Mouse (Mus musculus): Measurements from ENCODE around the gene Rhoh. TPM values are rescaled to one million over a fixed set of nuclear protein-coding genes. Genes with fewer than 3 reads are reported as not detected.
A peak's percentile ranks its signal among the peaks of the same experiment; 100 is the strongest.

The Rhoh gene
- 4.3 and 5.1 TPM in 2 replicates for polyA plus RNA-seq (2015; fragmentation: Nextera tagmentation; extraction: Ambion mirVana)

DNA sequence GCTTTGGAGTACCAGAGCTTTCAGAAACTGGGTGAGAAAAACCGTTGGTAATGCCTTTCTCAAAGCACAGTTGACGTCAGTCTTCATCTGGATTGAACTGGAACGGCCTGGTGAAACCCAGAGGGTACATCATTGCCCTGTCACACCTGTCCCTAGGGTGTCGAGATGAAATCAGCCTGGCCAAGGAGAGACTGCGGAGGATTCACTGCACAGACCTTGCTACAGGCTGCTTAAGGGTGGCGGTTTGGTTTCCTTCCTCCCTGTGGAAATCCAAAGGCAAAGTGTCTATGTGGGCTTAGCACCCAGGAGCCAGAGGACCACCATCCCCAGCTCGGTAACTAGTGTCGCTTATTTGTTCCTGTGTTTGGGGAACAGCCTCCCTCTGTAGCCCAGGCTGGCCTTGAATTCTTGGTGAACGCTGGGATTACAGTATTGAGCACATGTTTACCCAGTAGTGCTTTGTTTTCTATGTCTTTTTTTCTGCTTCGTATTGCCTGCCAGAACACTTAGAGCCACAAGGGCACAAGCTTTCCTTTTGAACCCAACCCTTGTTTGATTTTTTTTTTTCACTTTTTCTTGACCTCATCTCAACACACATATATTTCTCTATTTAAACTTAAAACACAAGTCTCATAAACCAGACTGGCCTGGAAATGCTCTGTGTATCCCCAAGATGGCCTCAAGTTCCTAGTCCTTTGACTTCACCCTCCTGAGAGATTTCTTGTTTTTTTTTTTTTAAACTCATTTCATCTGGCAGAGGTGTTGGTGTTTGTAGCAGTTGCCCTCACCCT lies at the start of gene Rhoh:
Rhoh (plus strand) TSS at position 60 of the 791 bp plus-strand sequence.
- DNase-seq (no peak), ATAC-seq (peak; percentile 43; the same call in 1 of the 2 replicates)
- H3K4me2 ChIP-seq (ENCODE audit: low read depth, low read length) = peak within 1 kb of the TSS; percentile 38
- H3K9ac ChIP-seq (replicated peaks) = no peak within 1 kb of the TSS
- WGBS (ENCODE audit: insufficient replicate concordance) = 47% methylated on average over 10 of the region's 10 CpGs
- no peak for TF ChIP-seq CTCF (IDR thresholded peaks at IDR 0.05; ENCODE audit: low read depth)
- no peak for TF ChIP-seq EP300 (IDR thresholded peaks at IDR 0.05; ENCODE audit: low read depth)
- no peaks in the 10 kb centered on the region for H3K9me3 ChIP-seq (ENCODE audit: low read length)
- peak within 1 kb of the TSS; percentile 62 for H3K27ac ChIP-seq (ENCODE audit: low read depth)
- peaks cover 2% of the 10 kb centered on the region; the same call in 1 of the 2 replicates for H3K4me1 ChIP-seq (ENCODE audit: insufficient read depth)
- no peaks in the 10 kb centered on the region for H3K27me3 ChIP-seq (ENCODE audit: insufficient read depth, low read length)
- no peaks in the 10 kb centered on the region for H3K36me3 ChIP-seq (replicated peaks; ENCODE audit: insufficient read depth, low read length)
- H3K4me3 ChIP-seq (ENCODE audit: low read depth, low read length) = no peak within 1 kb of the TSS

DNA sequence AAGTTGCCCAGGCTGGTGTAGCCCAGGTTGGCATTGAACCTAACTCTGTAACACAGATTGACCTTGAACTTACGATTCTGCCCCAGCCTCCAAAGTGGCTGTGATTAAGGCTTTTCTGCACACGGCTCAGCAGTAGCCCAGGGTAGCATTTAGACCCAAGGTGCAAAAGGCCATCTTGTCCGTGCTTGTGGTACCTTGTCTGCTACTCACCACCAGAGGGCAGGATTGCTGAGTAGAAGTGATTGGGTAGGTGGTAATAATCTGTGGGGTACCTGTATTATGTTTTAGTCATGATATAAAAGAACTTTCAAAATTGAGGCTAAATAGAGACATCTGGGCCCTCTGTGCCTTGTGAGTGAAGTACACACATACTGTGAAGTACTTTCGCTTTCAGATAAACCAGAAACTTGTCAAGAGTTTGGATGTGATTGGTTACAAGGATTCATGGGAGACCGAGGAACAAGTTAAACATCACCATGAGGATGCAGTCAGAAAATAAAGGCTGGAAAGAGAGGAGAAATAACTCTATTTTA lies 37.3 kb upstream of the Rhoh start:
- ATAC-seq = no peak
- 69% methylated on average over 5 of the region's 5 CpGs for WGBS (ENCODE audit: insufficient replicate concordance)
- H3K4me1 ChIP-seq (ENCODE audit: insufficient read depth) = no peaks in the 10 kb centered on the region
- peak; percentile 30 for DNase-seq
- H3K27ac ChIP-seq (ENCODE audit: low read depth) = no peak overlapping the region
- TF ChIP-seq CTCF (IDR thresholded peaks at IDR 0.05; ENCODE audit: low read depth) = peak; percentile 79
- TF ChIP-seq EP300 (IDR thresholded peaks at IDR 0.05; ENCODE audit: low read depth) = no peak
- H3K4me2 ChIP-seq (ENCODE audit: low read depth, low read length) = no peak overlapping the region
- H3K9ac ChIP-seq (replicated peaks) = no peak overlapping the region
- no peak overlapping the region for H3K4me3 ChIP-seq (ENCODE audit: low read depth, low read length)
- H3K36me3 ChIP-seq (replicated peaks; ENCODE audit: insufficient read depth, low read length) = peaks cover 50% of the 10 kb centered on the region
- no peaks in the 10 kb centered on the region for H3K27me3 ChIP-seq (ENCODE audit: insufficient read depth, low read length)
- no peaks in the 10 kb centered on the region for H3K9me3 ChIP-seq (ENCODE audit: low read length)

DNA sequence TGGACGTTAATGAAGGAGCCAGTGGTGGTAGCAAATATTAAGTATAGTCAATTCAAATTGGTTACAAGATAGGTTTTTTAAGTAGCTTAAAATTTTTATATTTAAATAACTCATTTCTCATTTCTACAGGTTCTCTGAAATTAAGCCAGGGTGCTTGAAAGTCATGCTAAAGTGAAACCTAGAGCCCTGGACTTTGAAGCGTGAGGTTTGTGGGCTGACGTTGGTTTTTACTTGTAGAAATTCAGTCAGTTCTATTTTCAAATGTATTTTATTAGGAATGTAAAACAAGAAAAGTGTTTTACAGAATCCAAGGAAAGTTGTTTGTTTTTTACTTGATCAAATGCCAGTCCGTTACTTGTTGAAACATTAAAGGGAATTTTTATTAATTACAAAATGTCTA lies 34.5 kb upstream of the Rhoh start:
- WGBS (ENCODE audit: insufficient replicate concordance) = 88% methylated on average over 4 of the region's 4 CpGs
- TF ChIP-seq EP300 (IDR thresholded peaks at IDR 0.05; ENCODE audit: low read depth) (no peak), CTCF (IDR thresholded peaks at IDR 0.05; ENCODE audit: low read depth) (no peak)
- Histone ChIP-seq H3K27ac (ENCODE audit: low read depth) (no peak overlapping the region), H3K9me3 (ENCODE audit: low read length) (no peaks in the 10 kb centered on the region), H3K4me1 (ENCODE audit: insufficient read depth) (no peaks in the 10 kb centered on the region), H3K4me3 (ENCODE audit: low read depth, low read length) (no peak overlapping the region), H3K9ac (replicated peaks) (no peak overlapping the region), H3K4me2 (ENCODE audit: low read depth, low read length) (no peak overlapping the region), H3K27me3 (ENCODE audit: insufficient read depth, low read length) (no peaks in the 10 kb centered on the region), H3K36me3 (replicated peaks; ENCODE audit: insufficient read depth, low read length) (peaks cover 32% of the 10 kb centered on the region)
- DNase-seq = no peak
- ATAC-seq = no peak

DNA sequence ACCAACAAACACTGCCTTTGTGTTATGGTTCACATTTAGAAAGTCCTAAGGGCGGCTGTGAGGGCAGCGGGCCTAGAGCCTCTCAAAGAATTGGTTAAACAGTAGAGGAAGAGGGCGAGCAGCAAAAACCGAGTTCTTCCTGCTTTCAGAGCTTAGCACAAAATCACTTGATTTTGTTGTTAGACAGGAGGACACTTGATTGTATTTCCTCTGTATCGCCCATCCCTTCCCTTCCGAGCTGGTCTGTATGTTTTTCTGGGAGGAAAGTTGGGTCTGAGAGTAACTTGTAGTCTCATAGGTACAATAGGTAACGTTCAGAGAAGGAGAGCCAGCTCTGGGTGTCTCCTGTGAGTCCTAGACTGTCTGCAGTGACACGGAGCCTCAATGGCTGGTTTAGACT lies 33.9 kb upstream of the Rhoh start:
- 87% methylated on average over 8 of the region's 8 CpGs for WGBS (ENCODE audit: insufficient replicate concordance)

DNA sequence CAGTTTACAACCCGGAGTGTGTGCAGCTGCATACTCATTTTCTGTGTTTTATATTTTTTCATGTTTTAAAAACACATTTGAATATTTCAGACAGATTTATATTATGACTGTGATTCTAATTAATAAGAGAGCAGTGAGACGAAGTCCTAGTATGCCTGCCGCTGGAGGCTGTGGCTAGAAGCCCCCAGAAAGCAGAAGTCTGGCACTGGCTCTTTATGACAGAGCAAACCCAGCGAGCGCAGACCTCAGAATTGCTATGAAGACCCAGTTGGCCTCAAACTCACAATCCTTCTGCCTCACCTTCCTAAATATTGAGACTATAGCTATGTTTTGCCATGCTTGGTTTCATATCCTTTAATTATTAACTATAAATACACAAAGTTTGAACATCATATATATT lies 32.8 kb upstream of the Rhoh start:
- no peak overlapping the region for H3K9ac ChIP-seq (replicated peaks)
- H3K4me3 ChIP-seq (ENCODE audit: low read depth, low read length) = no peak overlapping the region
- H3K9me3 ChIP-seq (ENCODE audit: low read length) = no peaks in the 10 kb centered on the region
- peaks cover 22% of the 10 kb centered on the region for H3K36me3 ChIP-seq (replicated peaks; ENCODE audit: insufficient read depth, low read length)
- no peak for TF ChIP-seq CTCF (IDR thresholded peaks at IDR 0.05; ENCODE audit: low read depth)
- no peak for TF ChIP-seq EP300 (IDR thresholded peaks at IDR 0.05; ENCODE audit: low read depth)
- no peak for DNase-seq
- WGBS (ENCODE audit: insufficient replicate concordance) = 72% methylated on average over 5 of the region's 5 CpGs
- no peak for ATAC-seq
- no peak overlapping the region for H3K27ac ChIP-seq (ENCODE audit: low read depth)
- H3K4me2 ChIP-seq (ENCODE audit: low read depth, low read length) = no peak overlapping the region
- no peaks in the 10 kb centered on the region for H3K4me1 ChIP-seq (ENCODE audit: insufficient read depth)
- H3K27me3 ChIP-seq (ENCODE audit: insufficient read depth, low read length) = no peaks in the 10 kb centered on the region

More for the DNA sequence above, 33.9 kb upstream of the Rhoh start:
- no peaks in the 10 kb centered on the region for H3K27me3 ChIP-seq (ENCODE audit: insufficient read depth, low read length)
- peaks cover 27% of the 10 kb centered on the region for H3K36me3 ChIP-seq (replicated peaks; ENCODE audit: insufficient read depth, low read length)
- DNase-seq (no peak), ATAC-seq (no peak)
- H3K27ac ChIP-seq (ENCODE audit: low read depth) = no peak overlapping the region
- no peaks in the 10 kb centered on the region for H3K9me3 ChIP-seq (ENCODE audit: low read length)
- H3K9ac ChIP-seq (replicated peaks) = no peak overlapping the region
- no peak for TF ChIP-seq EP300 (IDR thresholded peaks at IDR 0.05; ENCODE audit: low read depth)
- no peak for TF ChIP-seq CTCF (IDR thresholded peaks at IDR 0.05; ENCODE audit: low read depth)
- no peak overlapping the region for H3K4me3 ChIP-seq (ENCODE audit: low read depth, low read length)
- no peaks in the 10 kb centered on the region for H3K4me1 ChIP-seq (ENCODE audit: insufficient read depth)
- H3K4me2 ChIP-seq (ENCODE audit: low read depth, low read length) = no peak overlapping the region

DNA sequence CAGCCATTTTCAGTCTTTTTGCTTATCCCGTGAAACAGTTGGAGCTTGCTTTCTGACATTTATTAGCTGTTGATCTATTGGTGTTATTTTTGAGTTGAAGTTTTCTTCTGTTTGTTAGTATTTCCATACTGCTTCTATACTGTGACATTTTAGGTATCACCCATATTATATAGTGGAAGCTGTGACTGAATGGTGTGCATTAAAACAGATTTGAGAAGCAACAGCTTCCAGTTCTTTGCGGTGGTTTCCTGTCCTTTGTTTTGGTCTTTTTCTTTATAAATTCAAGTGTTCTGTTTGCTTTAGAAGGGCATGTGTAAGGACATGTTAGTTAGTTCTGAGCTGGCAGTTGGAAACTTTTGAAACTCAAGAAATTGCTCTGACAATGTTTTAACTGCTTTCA lies 32.0 kb upstream of the Rhoh start:
- Histone ChIP-seq H3K4me3 (ENCODE audit: low read depth, low read length) (no peak overlapping the region), H3K9me3 (ENCODE audit: low read length) (no peaks in the 10 kb centered on the region), H3K36me3 (replicated peaks; ENCODE audit: insufficient read depth, low read length) (peaks cover 20% of the 10 kb centered on the region), H3K9ac (replicated peaks) (no peak overlapping the region), H3K27me3 (ENCODE audit: insufficient read depth, low read length) (no peaks in the 10 kb centered on the region), H3K4me1 (ENCODE audit: insufficient read depth) (no peaks in the 10 kb centered on the region), H3K27ac (ENCODE audit: low read depth) (no peak overlapping the region), H3K4me2 (ENCODE audit: low read depth, low read length) (no peak overlapping the region)
- ATAC-seq (no peak), DNase-seq (no peak)
- 69% methylated on average over 2 of the region's 2 CpGs for WGBS (ENCODE audit: insufficient replicate concordance)
- no peak for TF ChIP-seq EP300 (IDR thresholded peaks at IDR 0.05; ENCODE audit: low read depth)
- TF ChIP-seq CTCF (IDR thresholded peaks at IDR 0.05; ENCODE audit: low read depth) = no peak

All from liver, postnatal 0 days (tissue).